Mouse (Mus musculus) brain, adult 2 months (tissue): ENCODE results near the gene Tmem132c.
"Not testable (repeated sequence)": the region's sequence is repeated elsewhere in the genome, so short reads cannot be mapped to it uniquely, and the experiment has no call there.

ENCODE experiments used
- DNase-seq: peaks from one replicate; pipeline ENCODE4 v3.0.0; 2011; ENCODE audit warnings: low read depth, low spot score

The Tmem132c gene

GRCm38 (mm10) chr5:127341158-127341557 is 99.5 kb downstream of the Tmem132c start:
- no peak for DNase-seq

- no peak for DNase-seq
These were observed 103.1 kb downstream of the Tmem132c start for GRCm38 (mm10) chr5:127344721-127345120.

DNA sequence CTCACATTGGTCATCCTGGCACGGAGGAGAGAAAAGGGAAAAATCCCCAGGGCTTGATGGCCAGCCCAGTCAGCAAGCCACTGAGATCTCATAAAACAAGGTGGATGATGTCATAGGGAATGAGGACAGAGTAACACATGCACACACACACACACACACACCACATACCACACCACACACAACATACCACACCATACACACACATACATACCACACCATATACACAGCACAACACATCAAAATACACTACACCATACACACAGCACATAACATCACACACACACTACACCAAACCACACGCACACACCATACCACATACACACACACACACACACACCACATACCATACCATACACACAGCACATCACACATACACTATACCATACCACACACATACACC is 104.8 kb downstream of the Tmem132c start:
- no peak for DNase-seq

GRCm38 (mm10) chr5:127347053-127347748 is 105.6 kb downstream of the Tmem132c start:
- peak; percentile 68 for DNase-seq

DNA sequence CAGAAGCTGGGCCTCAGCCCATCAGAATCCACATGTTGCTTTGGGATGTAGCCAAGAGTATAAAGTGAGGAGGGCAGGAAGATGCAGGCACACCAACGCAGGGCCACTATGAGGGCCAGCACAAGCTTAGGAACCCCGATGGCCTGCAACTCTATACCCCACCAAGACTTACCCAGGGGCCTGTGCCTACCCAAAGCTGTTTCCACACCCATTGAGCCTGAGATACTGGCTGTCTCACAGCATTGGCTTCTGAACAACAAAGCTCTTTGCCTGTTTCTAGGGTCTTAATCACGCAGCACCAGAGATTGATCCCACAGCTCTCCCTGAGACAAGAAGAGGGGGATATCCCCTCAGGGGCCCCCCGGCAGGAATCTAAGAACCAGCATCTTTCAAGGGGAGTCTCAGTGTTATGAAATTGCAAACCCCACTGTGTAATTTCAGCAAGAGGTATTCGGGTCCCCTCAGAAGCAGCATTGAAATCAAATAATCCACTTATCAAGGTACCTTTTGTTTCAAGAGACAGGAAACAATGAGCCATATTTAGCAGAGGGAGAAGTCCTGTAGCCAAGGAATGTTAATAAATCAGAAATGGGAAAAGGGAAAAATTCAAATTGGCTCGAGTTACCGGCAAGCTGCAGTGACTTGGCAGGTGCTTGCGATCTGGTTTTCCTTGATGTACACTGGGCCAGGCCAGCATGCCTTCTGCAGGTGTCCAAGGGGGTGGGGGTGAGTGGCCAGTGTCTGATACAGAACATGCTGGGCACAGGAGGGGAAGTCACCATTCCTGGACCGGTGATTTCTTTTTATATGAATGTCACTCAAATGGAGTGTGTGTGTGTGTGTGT is 107.8 kb downstream of the Tmem132c start:
- DNase-seq = peak; percentile 92

DNA sequence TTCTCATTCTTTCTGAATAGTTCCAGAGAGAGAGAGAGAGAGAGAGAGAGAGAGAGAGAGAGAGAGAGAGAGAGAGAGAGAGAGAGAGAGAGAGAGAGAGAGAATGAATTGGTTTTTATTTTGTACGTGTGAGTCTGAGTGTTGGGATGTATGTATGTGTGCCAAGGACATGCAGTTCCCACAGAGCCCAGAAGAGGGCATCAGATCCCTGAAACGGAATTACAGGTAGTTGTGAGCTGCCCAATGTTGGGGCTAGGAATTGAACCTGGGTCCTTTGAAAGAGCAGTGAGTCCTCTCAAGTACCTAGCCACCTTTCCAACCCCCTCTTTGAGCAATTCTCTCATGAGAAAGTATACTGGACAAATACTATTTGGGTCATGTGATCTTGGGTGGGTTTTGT is 111.4 kb downstream of the Tmem132c start:
- DNase-seq = peak; percentile 24

DNA sequence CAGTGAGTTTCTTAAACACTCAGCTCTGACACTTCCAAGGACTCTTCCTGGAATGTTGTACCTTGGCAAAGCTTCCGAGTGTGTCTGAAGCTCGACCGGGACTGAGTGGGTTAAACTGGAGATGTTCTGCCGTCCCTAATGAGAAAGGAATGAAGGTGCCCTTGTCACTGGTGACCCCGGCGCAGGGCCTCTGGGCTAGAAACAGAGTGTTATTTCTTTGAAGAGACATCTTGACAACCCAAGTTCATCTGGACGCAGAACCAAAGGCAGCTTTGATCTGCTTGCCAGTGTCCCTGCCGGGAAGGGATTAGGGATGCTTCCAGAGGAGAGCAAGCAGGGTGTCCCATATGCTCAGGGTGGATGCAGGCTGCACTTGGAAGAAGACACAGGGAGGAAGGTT is 114.2 kb downstream of the Tmem132c start:
- peak; percentile 62 for DNase-seq

DNA sequence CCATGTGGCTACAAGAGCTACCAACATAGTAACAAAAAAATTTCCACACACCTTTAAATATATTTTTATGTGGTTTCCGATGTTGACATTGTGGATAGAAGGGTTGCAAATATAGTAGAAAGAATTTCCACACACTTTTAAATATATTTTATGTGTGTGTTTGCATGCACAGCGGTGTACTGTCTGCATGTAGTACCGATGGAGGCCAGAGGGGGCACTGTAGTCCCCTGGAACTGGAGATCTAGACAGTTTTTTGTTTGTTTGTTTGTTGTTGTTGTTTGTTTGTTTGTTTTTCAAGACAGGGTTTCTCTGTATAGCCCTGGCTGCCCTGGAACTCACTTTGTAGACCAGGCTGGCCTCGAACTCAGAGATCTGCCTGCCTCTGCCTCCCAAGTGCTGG is 116.3 kb downstream of the Tmem132c start:
- DNase-seq = not testable (repeated sequence)

DNA sequence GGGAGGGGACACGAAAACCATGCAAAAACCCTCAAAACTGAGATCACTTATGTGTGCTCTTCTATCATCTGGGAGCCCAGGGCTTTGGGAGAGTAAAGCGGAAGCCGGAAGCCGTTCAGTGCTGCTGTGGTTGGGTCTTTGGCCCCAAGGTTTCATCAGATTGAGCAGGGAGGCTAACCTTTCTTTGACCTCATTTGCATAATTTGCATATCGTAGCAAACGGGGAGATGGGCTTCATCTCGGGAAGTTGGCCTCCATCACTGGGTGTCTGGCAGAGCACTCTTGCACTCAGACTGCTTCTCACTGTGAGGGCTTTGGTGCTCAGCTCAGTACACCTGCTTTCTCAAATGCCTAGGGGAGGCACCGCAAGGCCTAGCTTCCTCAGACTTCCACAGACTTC is 119.5 kb downstream of the Tmem132c start:
- no peak for DNase-seq

DNA sequence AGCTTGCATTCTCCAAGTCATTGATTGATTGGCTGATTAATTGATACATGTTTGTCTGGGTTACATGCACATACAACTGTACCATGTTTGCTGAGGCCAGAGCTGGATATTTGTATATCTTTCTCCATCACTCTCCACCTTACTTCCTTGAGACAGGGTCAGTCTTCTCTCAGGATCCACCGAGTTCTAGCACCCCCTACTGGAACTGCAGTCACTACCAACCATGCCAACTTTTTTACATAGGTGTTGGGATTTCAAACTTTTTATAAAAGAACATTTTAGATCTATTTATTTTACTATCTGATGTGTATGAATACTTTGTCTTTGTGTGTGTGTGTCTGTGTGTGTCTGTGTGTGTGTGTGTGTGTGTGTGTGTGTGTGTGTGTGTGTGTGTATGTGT is 123.5 kb downstream of the Tmem132c start:
- DNase-seq = peak; percentile 34

- DNase-seq = no peak
These were observed 126.6 kb downstream of the Tmem132c start for GRCm38 (mm10) chr5:127368191-127368590.

DNA sequence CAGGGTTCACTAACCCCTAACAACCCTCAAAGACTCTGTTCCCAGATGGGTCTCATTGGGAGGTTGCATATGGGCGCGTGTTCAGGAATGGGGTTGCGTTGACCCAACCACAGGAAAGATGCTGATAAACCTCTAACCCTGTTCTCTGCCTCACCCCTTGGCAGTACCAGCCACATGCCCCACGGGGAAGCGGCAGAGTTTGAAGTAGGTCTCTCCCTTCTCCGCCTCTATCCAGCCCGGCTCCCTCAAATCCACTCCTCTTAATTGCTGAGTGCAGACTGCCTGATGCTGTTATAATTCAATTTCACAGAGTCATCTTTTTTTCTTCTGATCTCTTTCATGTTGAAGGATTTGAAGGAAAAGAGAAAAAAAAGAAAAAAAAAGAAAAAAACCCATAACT is 128.2 kb downstream of the Tmem132c start:
- no peak for DNase-seq

- DNase-seq = peak; percentile 63
These were observed 128.9 kb downstream of the Tmem132c start for GRCm38 (mm10) chr5:127370503-127370902.

- peak; percentile 93 for DNase-seq
These were observed 132.6 kb downstream of the Tmem132c start for GRCm38 (mm10) chr5:127374251-127374650.

GRCm38 (mm10) chr5:127375654-127376053 is 134.0 kb downstream of the Tmem132c start:
- DNase-seq = peak; percentile 71

- no peak for DNase-seq
These were observed 136.9 kb downstream of the Tmem132c start for GRCm38 (mm10) chr5:127378521-127378920.

GRCm38 (mm10) chr5:127379351-127379750 is 137.7 kb downstream of the Tmem132c start:
- DNase-seq = peak; percentile 90

- DNase-seq = peak; percentile 87
These were observed 139.6 kb downstream of the Tmem132c start for GRCm38 (mm10) chr5:127381216-127381615.

DNA sequence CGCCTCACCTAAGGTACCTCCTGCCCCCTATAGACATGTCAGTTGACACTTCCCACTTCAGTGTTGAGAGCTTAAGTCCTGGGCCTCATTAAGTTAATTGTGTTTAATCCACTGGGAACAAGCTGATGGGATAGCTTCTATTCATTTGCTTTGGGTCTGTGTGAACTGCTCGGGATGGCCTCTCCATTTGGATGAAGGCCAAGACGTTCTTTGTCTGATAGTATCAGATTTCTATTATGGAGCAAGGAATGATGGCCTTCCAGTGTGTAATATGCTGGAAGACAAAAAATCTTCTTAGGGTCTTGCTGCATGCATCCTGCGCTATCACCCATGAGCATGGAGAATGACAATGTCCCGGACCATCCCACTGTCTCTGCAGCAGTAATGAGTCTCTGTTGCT is 141.0 kb downstream of the Tmem132c start:
- no peak for DNase-seq

DNA sequence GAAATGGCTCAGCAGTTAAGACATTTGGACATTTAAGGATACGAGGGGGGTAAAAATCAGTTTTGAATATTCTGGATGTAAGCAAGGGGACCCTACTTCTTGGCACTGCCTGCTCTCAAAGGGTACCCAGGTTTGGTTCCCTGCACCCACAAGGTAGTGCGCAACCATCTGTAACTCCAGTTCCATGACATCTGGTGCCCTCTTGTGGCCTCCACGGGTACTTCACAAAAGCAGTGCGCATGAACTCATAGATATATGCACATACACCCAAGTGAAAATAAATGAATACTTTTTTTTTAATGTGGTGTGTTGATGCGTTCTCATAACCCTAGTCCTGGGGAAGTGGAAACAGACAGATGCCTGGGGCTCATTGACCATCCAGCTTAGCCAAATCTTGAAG is 149.6 kb downstream of the Tmem132c start:
- DNase-seq = no peak

DNA sequence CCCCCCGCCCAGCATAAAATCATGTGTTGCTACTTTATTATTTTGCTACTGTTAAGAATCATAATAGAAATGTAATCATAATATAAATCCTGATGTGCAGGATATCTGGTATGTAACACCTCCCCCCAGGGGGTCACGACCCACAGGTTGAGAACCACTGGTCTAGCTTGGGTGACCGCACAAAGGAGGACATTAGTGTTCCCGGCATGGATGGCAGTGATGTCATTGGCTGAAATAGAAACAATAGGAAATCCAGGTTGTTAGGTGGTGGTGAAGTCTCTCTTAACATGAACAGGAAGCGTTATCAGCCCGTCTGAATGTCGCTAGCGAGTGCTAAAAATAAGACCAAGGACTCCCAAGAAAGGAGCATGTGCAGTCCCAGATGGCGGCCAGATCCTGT is 155.3 kb downstream of the Tmem132c start:
- DNase-seq = no peak

- DNase-seq = no peak
These were observed 156.4 kb downstream of the Tmem132c start for GRCm38 (mm10) chr5:127398010-127398409.
